Mouse (Mus musculus) C2C12 (cell line): ENCODE results near the gene Tmprss3.

ENCODE experiments used
- CEBPB ChIP-seq: IDR thresholded peaks from one replicate; pipeline ENCODE4 v1.6.1; 2011; ENCODE audit warnings: low read depth, mild to moderate bottlenecking, control low read depth, moderate library complexity
- CTCF ChIP-seq: IDR thresholded peaks from one replicate; pipeline ENCODE4 v1.5.1; 2011; ENCODE audit not compliant: control insufficient read depth, insufficient read depth, insufficient read length
- FOSL1 ChIP-seq: IDR thresholded peaks from one replicate; pipeline ENCODE4 v1.8.0; 2011; ENCODE audit warnings: mild to moderate bottlenecking, low read length; ENCODE audit not compliant: poor library complexity, insufficient read depth, severe bottlenecking
- MAX ChIP-seq: IDR thresholded peaks from one replicate; pipeline ENCODE4 v1.6.1; 2011; ENCODE audit warnings: mild to moderate bottlenecking, control low read depth
- MYOD1 ChIP-seq: IDR thresholded peaks from one replicate; pipeline ENCODE4 v1.6.1; 2011; ENCODE audit warnings: low read depth; ENCODE audit not compliant: control insufficient read depth, insufficient read length
- USF1 ChIP-seq: IDR thresholded peaks from one replicate; pipeline ENCODE4 v1.6.1; 2011; ENCODE audit warnings: low read depth, mild to moderate bottlenecking, control low read depth, moderate library complexity

GRCm38 (mm10) chr17:31191825-31192224, 7.0 kb downstream of the Tmprss3 start:
- TF ChIP-seq CTCF (no peak), MAX (no peak), MYOD1 (no peak), USF1 (no peak), FOSL1 (no peak), CEBPB (no peak)
